Mouse (Mus musculus): ENCODE results near the gene Apob.

DNA sequence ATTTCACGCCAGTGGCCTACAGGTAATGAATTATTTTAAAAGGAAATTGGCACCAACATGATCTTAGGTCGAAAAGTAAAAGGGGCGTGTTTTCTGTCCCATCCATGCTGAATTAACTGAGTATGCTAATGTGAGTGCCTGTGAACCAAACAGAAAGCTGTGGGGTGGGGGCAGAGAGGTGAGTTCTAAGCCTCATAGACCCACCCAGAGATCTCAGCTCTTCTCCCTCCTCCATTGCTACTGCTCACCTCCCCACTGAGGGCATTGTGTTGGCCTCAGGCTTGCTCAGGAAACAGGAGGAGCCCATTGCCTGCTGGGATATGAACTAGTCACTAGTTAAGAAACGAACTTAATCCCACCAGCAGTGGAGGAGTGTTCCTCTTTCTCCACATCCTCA is 54.9 kb downstream of the Apob start:
- TF ChIP-seq CTCF (IDR thresholded peaks at IDR 0.05; ENCODE audit: low read depth) (no peak), EP300 (IDR thresholded peaks at IDR 0.05; ENCODE audit: low read depth) (no peak)

Measured in heart, postnatal 0 days (tissue).